Mouse (Mus musculus) cortical plate, adult 2 months (tissue): ENCODE measurements at regions not wholly inside any gene's neighbourhood (a gene's known extent, or its start where the extent isn't known, plus 50 kb on each side); places are given as distances from the start of the nearest gene placed in this dataset.

Source experiments
- CTCF ChIP-seq: fragments of 200-500 bp; IDR thresholded peaks from 2 replicates; pipeline ENCODE4 v1.5.1; 2011; ENCODE audit warnings: mild to moderate bottlenecking, control low read depth, low read length; ENCODE audit not compliant: insufficient read depth; ENCODE audit errors: extremely low read depth
- POLR2A ChIP-seq: fragments of 200-500 bp; IDR thresholded peaks from 2 replicates; pipeline ENCODE4 v1.6.1; 2011; ENCODE audit warnings: mild to moderate bottlenecking, low read length, control low read depth; ENCODE audit not compliant: insufficient read depth; ENCODE audit errors: extremely low read depth

DNA sequence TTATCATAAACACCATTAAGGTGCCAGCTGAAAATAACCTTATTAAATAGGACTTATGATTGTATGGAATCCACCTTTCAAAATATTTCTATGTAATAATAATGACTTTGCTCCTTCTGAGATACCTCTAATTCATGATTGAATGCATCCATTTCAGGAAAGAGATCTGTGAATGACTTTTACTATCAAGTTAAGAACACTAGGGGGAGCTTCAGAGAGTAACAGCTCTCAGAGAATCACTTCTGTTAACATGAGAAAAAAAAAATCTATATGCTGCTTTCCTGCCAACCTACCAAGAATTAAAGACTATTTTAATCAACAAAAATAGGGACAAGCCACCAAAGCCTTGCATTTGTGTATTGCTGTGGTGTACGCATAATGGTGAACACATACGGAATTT, 428.4 kb upstream of the Robo2 start:
- TF ChIP-seq CTCF (no peak), POLR2A (no peak)
